Mouse (Mus musculus) neural tube, embryonic 15.5 days (tissue): ENCODE results near the gene Tmem30b. TPM values are rescaled to one million over a fixed set of nuclear protein-coding genes. Genes with fewer than 3 reads are reported as not detected.
"Not testable (repeated sequence)": the region's sequence is repeated elsewhere in the genome, so short reads cannot be mapped to it uniquely, and the experiment has no call there.

ENCODE experiments used
- ATAC-seq: fragments of 200-750 bp; cut with Nextera tagmentation; 2 replicates; pipeline ENCODE4 v1.8.0; 2017; ENCODE audit warnings: mild to moderate bottlenecking, moderate TSS enrichment, moderate library complexity; ENCODE audit not compliant: low FRiP score
- H3K27ac ChIP-seq: fragments of 300-500 bp; sonication (generic); replicated peaks from 2 replicates; pipeline ENCODE4 v1.5.1; 2015; ENCODE audit warnings: mild to moderate bottlenecking, inconsistent platforms
- H3K27me3 ChIP-seq: fragments of 300-500 bp; sonication (generic); replicated peaks from 2 replicates; pipeline ENCODE4 v1.6.1; 2015; ENCODE audit warnings: inconsistent platforms
- H3K36me3 ChIP-seq: fragments of 300-500 bp; sonication (generic); 2 replicates; pipeline ENCODE4 v1.6.1; 2015; ENCODE audit warnings: inconsistent platforms
- H3K4me1 ChIP-seq: fragments of 300-500 bp; sonication (generic); 2 replicates; pipeline ENCODE4 v1.6.1; 2015; ENCODE audit warnings: inconsistent platforms
- H3K4me2 ChIP-seq: fragments of 300-500 bp; sonication (generic); 2 replicates; pipeline ENCODE4 v1.6.1; 2015; ENCODE audit warnings: inconsistent platforms, mild to moderate bottlenecking, moderate library complexity
- H3K4me3 ChIP-seq: fragments of 300-500 bp; sonication (generic); replicated peaks from 2 replicates; pipeline ENCODE4 v1.5.1; 2015; ENCODE audit warnings: mild to moderate bottlenecking, inconsistent platforms
- H3K9ac ChIP-seq: fragments of 300-500 bp; sonication (generic); replicated peaks from 2 replicates; pipeline ENCODE4 v1.6.1; 2015; ENCODE audit warnings: mild to moderate bottlenecking, inconsistent platforms
- H3K9me3 ChIP-seq: fragments of 300-500 bp; sonication (generic); replicated peaks from 2 replicates; pipeline ENCODE4 v1.6.1; 2016; ENCODE audit warnings: inconsistent platforms
- WGBS: fragments of 180-500 bp; shearing (Covaris S2); methylation state at CpG from one replicate; pipeline ENCODE4 v1.1.7; 2015; ENCODE audit warnings: mixed read lengths; 5-methylcytosine and 5-hydroxymethylcytosine counted together
- polyA plus RNA-seq: library from polyadenylated mRNA; unstranded; fragments of >200 nt; fragmentation: Nextera tagmentation; extraction: Ambion mirVana; gene quantifications from 2 replicates; pipeline ENCODE4 v1.2.1, GENCODE M21; 2015

Gene Tmem30b
- polyA plus RNA-seq, 1 experiment from 2014 or later, result 0.52 TPM

GRCm38 (mm10) chr12:73531889-73532479, 14.2 kb downstream of the Tmem30b start:
- Histone ChIP-seq H3K27ac (no peak overlapping the region), H3K9me3 (no peaks in the 10 kb centered on the region), H3K36me3 (no peaks in the 10 kb centered on the region), H3K9ac (no peak overlapping the region), H3K4me3 (no peak overlapping the region), H3K27me3 (no peaks in the 10 kb centered on the region), H3K4me2 (no peak overlapping the region), H3K4me1 (0 out of 2 replicates have a peak, but pooled peaks cover 2% of the 10 kb centered on the region)
- ATAC-seq, result no peak
- 63% methylated on average over 11 of the region's 11 CpGs for WGBS

GRCm38 (mm10) chr12:73529590-73529989, 16.6 kb downstream of the Tmem30b start:
- WGBS, result 84% methylated on average over 11 of the region's 11 CpGs
- H3K27ac ChIP-seq, result no peak overlapping the region
- H3K4me3 ChIP-seq, result no peak overlapping the region
- 0 out of 2 replicates have a peak, but pooled peaks cover 2% of the 10 kb centered on the region for H3K4me1 ChIP-seq
- no peak for ATAC-seq
- no peaks in the 10 kb centered on the region for H3K9me3 ChIP-seq
- H3K36me3 ChIP-seq, result no peaks in the 10 kb centered on the region
- H3K4me2 ChIP-seq, result no peak overlapping the region
- H3K9ac ChIP-seq, result no peak overlapping the region
- no peaks in the 10 kb centered on the region for H3K27me3 ChIP-seq

- H3K9me3 ChIP-seq, result no peaks in the 10 kb centered on the region
- ATAC-seq, result no peak
- H3K4me2 ChIP-seq, result no peak overlapping the region
- H3K27ac ChIP-seq, result no peak overlapping the region
- H3K27me3 ChIP-seq, result no peaks in the 10 kb centered on the region
- 67% methylated on average over 9 of the region's 9 CpGs for WGBS
- 0 out of 2 replicates have a peak, but pooled peaks cover 2% of the 10 kb centered on the region for H3K4me1 ChIP-seq
- H3K36me3 ChIP-seq, result no peaks in the 10 kb centered on the region
- H3K4me3 ChIP-seq, result no peak overlapping the region
- no peak overlapping the region for H3K9ac ChIP-seq
Observed at GRCm38 (mm10) chr12:73529131-73529530, 17.1 kb downstream of the Tmem30b start.

GRCm38 (mm10) chr12:73528142-73528541, 18.1 kb downstream of the Tmem30b start:
- H3K4me1 ChIP-seq, H3K4me3 ChIP-seq, ATAC-seq, H3K36me3 ChIP-seq, H3K27me3 ChIP-seq, H3K9me3 ChIP-seq, H3K4me2 ChIP-seq, H3K27ac ChIP-seq, H3K9ac ChIP-seq: not testable (repeated sequence)
- 100% methylated on average over 1 of the region's 1 CpGs for WGBS

GRCm38 (mm10) chr12:73525254-73525885, 20.8 kb downstream of the Tmem30b start:
- Histone ChIP-seq H3K9me3 (no peaks in the 10 kb centered on the region), H3K27ac (no peak overlapping the region), H3K36me3 (no peaks in the 10 kb centered on the region), H3K9ac (no peak overlapping the region), H3K4me3 (no peak overlapping the region), H3K27me3 (no peaks in the 10 kb centered on the region), H3K4me1 (0 out of 2 replicates have a peak, but pooled peaks cover 3% of the 10 kb centered on the region), H3K4me2 (no peak overlapping the region)
- ATAC-seq, result no peak
- WGBS, result 66% methylated on average over 8 of the region's 8 CpGs

- ATAC-seq, result no peak
- 0 out of 2 replicates have a peak, but pooled peaks cover 3% of the 10 kb centered on the region for H3K4me1 ChIP-seq
- H3K9me3 ChIP-seq, result no peaks in the 10 kb centered on the region
- WGBS, result 76% methylated on average over 12 of the region's 12 CpGs
- no peak overlapping the region for H3K4me2 ChIP-seq
- H3K27ac ChIP-seq, result no peak overlapping the region
- H3K27me3 ChIP-seq, result no peaks in the 10 kb centered on the region
- H3K36me3 ChIP-seq, result no peaks in the 10 kb centered on the region
- no peak overlapping the region for H3K4me3 ChIP-seq
- no peak overlapping the region for H3K9ac ChIP-seq
Observed at GRCm38 (mm10) chr12:73523066-73523465, 23.1 kb downstream of the Tmem30b start.

- 61% methylated on average over 3 of the region's 3 CpGs for WGBS
- Histone ChIP-seq H3K27me3 (no peaks in the 10 kb centered on the region), H3K4me2 (no peak overlapping the region), H3K36me3 (no peaks in the 10 kb centered on the region), H3K27ac (no peak overlapping the region), H3K4me1 (peaks cover 6% of the 10 kb centered on the region; the same call in 1 of the 2 replicates), H3K9ac (no peak overlapping the region), H3K9me3 (no peaks in the 10 kb centered on the region), H3K4me3 (no peak overlapping the region)
- no peak for ATAC-seq
Observed at GRCm38 (mm10) chr12:73521944-73522343, 24.2 kb downstream of the Tmem30b start.

GRCm38 (mm10) chr12:73521238-73521841, 24.9 kb downstream of the Tmem30b start:
- no peak overlapping the region for H3K9ac ChIP-seq
- ATAC-seq, result no peak
- H3K9me3 ChIP-seq, result no peaks in the 10 kb centered on the region

GRCm38 (mm10) chr12:73517768-73518167, 28.4 kb downstream of the Tmem30b start:
- Histone ChIP-seq H3K9ac (no peak overlapping the region), H3K4me3 (no peak overlapping the region), H3K4me2 (no peak overlapping the region), H3K27me3 (no peaks in the 10 kb centered on the region), H3K36me3 (no peaks in the 10 kb centered on the region), H3K27ac (no peak overlapping the region), H3K4me1 (peaks cover 8% of the 10 kb centered on the region; the same call in 1 of the 2 replicates), H3K9me3 (no peaks in the 10 kb centered on the region)
- no peak for ATAC-seq
- WGBS, result 78% methylated on average over 12 of the region's 12 CpGs

More at GRCm38 (mm10) chr12:73521238-73521841, 24.9 kb downstream of the Tmem30b start:
- H3K36me3 ChIP-seq, result no peaks in the 10 kb centered on the region
- H3K27ac ChIP-seq, result no peak overlapping the region
- H3K27me3 ChIP-seq, result no peaks in the 10 kb centered on the region
- peaks cover 8% of the 10 kb centered on the region; the same call in 1 of the 2 replicates for H3K4me1 ChIP-seq
- no peak overlapping the region for H3K4me3 ChIP-seq
- no peak overlapping the region for H3K4me2 ChIP-seq
- WGBS, result 58% methylated on average over 15 of the region's 15 CpGs

- Histone ChIP-seq H3K9me3 (no peaks in the 10 kb centered on the region), H3K9ac (no peak overlapping the region), H3K36me3 (no peaks in the 10 kb centered on the region), H3K4me2 (peak overlapping the region; percentile 38), H3K27ac (no peak overlapping the region), H3K4me1 (peaks cover 8% of the 10 kb centered on the region; the same call in 1 of the 2 replicates), H3K27me3 (no peaks in the 10 kb centered on the region), H3K4me3 (no peak overlapping the region)
- peak; percentile 76; the same call in 1 of the 2 replicates for ATAC-seq
- 38% methylated on average over 15 of the region's 15 CpGs for WGBS
Observed at GRCm38 (mm10) chr12:73517022-73517709, 29.0 kb downstream of the Tmem30b start.

- H3K27me3 ChIP-seq, result no peaks in the 10 kb centered on the region
- no peak overlapping the region for H3K4me3 ChIP-seq
- H3K9ac ChIP-seq, result no peak overlapping the region
- H3K36me3 ChIP-seq, result no peaks in the 10 kb centered on the region
- H3K27ac ChIP-seq, result no peak overlapping the region
- H3K4me2 ChIP-seq, result no peak overlapping the region
- WGBS, result 88% methylated on average over 8 of the region's 8 CpGs
- H3K9me3 ChIP-seq, result no peaks in the 10 kb centered on the region
- no peak for ATAC-seq
- peaks cover 8% of the 10 kb centered on the region; the same call in 1 of the 2 replicates for H3K4me1 ChIP-seq
Observed at GRCm38 (mm10) chr12:73516516-73516915, 29.7 kb downstream of the Tmem30b start.
